Mouse (Mus musculus): Measurements from ENCODE around the gene Rasal3.

Rasal3 gene

GRCm38 (mm10) chr17:32353696-32354095 lies 49.7 kb downstream of the Rasal3 start:
- DNase-seq = peak; percentile 73 to 76

DNA sequence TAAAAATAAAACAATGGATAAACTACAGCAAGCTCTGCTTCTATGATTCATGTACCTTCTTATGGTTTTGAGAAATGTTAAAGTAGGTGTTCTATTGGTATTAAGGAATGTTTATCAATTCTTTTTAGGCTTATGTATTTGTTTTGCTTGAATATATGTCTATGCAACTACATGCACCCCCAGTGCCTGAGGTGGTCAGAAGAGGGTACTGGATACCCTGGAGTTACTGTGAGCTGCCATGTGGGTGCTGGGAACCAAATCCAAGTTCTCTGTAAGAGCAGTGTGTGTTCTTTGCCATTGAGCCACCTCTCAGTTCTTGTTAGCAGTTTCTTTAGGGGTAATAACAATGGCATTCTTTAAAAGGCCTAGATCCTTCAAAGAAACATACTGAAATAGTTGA lies 51.7 kb downstream of the Rasal3 start:
- DNase-seq = no peak

DNA sequence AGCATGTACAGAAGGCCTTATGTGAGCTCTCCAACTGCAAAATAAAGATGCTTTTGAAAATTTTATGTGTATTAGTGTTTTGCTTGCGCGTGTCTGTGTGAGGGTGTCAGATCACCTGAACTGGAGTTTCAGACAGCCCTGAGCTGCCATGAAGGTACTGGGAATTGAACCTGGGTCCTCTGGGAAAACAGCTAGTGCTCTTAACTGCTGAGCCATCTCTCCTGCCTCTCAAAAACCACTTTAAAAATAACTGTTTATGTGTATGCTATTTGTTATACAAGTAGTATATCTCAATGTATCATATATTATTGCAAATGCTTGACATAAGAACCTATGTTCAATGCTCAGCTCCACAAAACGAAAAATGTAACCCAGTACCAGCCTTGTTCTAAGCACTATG lies 52.1 kb downstream of the Rasal3 start:
- no peak for DNase-seq

- DNase-seq = peak; percentile 95 to 99
Measured at GRCm38 (mm10) chr17:32350382-32350983, 52.9 kb downstream of the Rasal3 start, which contains the start of gene Akap8l. Akap8l (minus strand) TSS chr17:32350607.

- DNase-seq = no peak
Measured at GRCm38 (mm10) chr17:32349851-32350381, 53.5 kb downstream of the Rasal3 start.

DNA sequence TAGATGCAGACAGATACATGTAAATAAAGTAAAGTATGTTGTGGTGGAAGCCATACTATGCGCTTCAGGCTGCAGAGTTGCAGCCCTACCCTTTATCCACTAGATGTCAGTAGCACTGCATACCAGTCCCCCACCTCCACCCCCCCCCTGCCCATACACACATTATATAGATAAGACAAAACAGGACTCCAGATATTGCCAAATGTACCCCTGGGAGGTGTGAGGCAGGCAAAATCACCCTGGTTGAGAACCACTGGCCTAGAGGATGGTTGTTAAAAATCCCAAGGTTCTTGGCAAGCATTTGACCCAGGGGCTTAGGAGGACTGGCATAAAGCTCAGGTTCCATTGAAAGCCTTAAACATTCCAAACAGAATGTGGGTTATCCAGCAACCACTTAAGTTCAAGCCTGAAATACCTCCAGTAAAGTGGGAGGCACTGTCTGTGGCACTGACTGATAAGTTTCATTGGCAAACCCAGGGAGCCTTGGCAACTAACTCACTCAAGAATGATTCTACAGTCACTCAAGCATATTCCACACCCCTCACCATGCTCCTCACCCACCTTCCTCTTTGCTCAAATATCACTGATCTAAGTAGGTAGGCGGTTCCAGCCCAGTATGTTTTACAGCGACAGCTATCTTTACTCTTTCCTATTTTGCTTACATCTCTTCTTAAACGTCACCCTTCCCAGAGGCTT lies 54.2 kb downstream of the Rasal3 start:
- peak; percentile 42 to 58 for DNase-seq

DNA sequence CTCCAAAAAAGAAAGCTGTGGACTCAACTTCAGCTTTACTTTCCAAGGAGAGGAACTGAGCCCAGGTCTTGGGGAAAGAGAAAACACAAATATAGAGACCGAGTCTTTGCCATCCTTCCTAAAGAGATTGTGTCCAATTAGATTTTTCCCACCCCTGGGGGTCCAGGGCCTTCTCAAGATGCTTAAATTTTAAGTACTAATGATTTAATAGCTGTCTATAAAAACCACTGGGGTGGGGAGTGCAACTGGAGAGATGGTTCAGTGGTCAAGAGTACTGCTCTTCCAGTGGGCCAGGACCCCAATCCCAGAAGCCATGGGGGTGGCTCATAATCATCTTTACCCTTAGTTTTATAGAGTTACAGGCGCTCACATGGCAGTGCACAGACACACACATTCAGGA lies 55.0 kb downstream of the Rasal3 start:
- DNase-seq = no peak

DNA sequence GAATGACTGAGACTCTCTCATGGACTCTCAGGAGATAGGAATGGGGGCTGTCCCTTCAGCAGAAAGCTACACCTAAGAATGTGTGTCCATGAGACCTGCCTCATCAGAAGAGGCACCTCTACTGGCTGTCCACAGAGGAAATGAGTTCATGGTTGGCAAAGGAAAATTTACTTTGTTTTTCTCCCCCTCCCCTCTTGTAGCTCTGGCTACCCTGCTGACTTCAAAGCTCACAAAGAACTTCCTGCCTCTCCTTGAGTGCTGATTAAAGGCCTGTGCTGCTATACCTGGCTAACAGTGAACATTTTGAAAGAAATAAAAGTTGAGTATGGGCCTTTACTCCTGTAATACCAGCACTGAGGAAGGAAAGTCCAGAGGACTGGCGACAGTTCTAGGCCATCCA lies 62.3 kb downstream of the Rasal3 start:
- DNase-seq = no peak

Measured in cerebellum, adult 18-20 months (tissue).